Mouse (Mus musculus) brain, embryonic 14.5 days (tissue): ENCODE measurements around the gene Gfap.

Experiments used
- CTCF ChIP-seq: fragments of 200-500 bp; IDR thresholded peaks from 2 replicates; pipeline ENCODE4 v1.5.1; 2012; ENCODE audit warnings: inconsistent platforms, mild to moderate bottlenecking, moderate library complexity, borderline replicate concordance; ENCODE audit not compliant: insufficient read depth, insufficient read length; ENCODE audit errors: extremely low read depth
- POLR2A ChIP-seq: fragments of 200-500 bp; IDR thresholded peaks from 2 replicates; pipeline ENCODE4 v1.6.1; 2012; ENCODE audit warnings: mild to moderate bottlenecking, inconsistent platforms, borderline replicate concordance; ENCODE audit not compliant: poor library complexity, insufficient read depth, insufficient read length, severe bottlenecking; ENCODE audit errors: extremely low read depth

GRCm38 (mm10) chr11:102853760-102854159, 47.0 kb downstream of the Gfap start:
- TF ChIP-seq CTCF (peak; percentile 40; the same call in 1 of the 2 replicates), POLR2A (no peak)
